Mouse (Mus musculus) A20 (cell line): Measurements from ENCODE around the gene Ggps1.
A peak's percentile ranks its signal among the peaks of the same experiment; 100 is the strongest.
"Not testable (repeated sequence)": the region's sequence is repeated elsewhere in the genome, so short reads cannot be mapped to it uniquely, and the experiment has no call there.

ENCODE experiments used
- DNase-seq: peaks from one replicate; pipeline ENCODE4 v3.0.0-alpha.2; 2011; ENCODE audit warnings: low read depth, low spot score

The Ggps1 gene

GRCm38 (mm10) chr13:14038911-14039291, 24.4 kb downstream of the Ggps1 start:
- DNase-seq: peak; percentile 52

DNA sequence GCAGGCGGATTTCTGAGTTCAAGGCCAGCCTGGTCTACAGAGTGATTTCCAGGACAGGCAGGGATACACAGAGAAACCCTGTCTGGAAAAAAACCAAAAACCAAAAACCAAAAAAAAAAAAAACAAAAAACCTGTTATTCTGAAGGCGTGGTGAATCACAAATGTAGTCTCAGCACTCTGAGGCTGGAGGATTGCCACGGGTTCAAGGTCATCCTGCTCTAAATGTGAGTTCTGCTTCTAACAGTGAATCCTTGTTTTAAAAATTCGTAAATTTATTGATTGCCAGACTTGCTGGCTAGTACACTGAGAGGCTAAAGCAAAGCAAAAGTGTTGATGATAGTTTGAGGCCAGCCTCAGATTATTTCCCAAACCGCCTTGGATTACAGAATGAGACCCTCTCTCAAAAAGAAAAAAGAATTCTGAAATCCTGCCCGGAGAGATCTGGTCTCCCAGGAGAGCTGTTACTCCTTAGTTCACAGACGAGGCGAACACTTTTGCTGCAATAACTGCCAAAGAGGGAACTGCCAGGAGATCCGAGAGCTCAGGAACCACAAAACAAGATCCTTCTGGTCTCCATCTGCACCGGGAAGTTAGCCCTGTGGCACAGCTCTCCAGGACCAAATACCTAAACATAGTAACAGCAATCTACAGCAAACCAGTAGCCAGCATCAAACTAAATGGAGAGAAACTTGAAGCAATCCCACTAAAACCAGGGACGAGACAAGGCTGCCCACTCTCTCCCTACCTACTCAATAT, 27.2 kb downstream of the Ggps1 start:
- no peak for DNase-seq

DNA sequence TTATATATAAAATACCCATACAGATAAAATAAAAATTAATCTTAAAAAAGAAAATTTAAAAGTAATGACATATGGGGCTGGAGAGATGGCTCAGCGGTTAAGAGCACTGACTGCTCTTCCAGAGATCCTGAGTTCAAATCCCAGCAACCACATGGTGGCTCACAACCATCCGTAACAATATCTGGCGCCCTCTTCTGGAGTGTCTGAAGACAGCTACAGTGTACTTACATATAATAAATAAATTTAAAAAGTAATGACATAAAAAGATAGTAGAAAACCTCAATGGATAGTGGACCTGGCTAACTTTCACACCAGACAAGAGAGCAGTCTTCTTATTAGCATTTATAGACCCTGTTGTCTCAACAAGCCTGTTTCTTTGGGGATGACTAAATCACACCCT, 27.9 kb downstream of the Ggps1 start:
- not testable (repeated sequence) for DNase-seq

DNA sequence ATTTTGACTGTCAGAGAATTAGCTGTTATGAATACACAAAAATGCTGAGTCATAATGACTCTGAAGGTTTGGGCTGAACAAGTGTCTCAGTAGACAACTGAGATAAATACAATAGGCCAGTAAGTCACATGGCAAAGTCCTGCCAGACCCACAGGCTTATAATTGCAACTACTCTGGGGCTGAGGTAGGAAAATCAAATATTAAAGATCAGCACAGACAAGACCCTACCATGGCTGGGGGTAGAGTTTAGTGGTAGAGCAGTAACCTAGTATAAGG, 29.3 kb downstream of the Ggps1 start:
- peak; percentile 82 for DNase-seq

DNA sequence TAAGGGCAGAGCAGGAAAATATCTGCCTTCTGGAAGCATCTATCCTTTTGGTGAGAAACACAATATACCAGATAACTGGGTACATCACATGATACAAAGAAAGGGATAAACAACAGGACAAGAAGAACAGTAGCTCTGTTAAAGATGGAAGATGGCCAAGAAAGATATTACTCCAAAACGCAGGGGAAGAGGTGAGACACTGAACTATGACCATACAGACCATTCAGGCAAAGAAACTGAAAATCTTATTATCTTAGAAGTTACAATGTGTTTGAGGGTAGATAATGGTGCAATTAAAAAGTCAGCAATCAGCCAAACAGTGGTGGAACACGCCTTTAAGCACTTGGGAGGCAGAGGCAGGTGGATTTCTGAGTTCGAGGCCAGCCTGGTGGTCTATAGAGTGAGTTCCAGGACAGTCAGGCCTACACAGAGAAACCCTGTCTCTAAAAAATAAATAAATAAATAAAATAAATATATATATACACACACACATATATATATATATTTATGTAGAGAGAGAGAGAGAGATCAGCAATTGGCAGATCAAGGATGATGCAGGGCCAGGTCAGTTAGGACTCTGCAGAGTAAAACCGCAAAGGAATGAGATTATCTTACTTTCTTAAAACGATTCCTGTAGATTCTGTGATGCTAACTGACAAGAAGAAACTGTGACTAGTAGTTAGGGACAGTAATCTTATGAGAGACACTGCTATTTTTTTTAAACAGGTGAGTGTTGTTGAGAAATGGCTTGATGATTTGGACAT, 29.8 kb downstream of the Ggps1 start:
- no peak for DNase-seq

DNA sequence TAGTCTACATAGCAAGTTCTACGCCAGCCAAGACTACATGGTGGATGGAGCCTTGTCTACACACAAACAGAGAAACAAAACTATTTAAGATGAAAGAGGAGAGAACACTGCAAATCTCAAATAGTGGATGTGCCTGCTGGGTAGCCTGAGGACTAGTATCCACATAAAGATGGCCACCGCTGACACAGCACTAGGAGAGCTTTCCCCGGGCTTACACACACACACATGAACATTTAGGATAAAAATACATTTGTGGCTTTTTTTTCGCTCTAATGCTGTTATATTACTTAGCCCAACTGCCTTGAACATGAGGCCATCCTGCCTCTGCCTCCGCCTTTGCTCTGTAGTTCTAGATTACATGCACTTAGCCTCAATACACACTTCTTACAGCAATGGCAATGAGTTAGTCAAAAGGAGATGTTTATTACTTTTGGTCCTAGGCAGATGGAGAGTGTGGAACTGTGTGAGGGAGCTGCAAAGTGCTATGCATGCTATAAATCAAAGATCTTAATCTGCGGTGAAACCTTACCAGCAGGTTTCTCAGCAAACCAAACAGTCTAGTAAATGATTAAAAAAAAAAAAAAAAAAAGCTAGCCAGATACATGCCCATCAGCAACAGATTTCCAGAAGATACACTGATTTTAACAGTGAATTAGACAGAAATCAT, 37.0 kb downstream of the Ggps1 start:
- DNase-seq: no peak

DNA sequence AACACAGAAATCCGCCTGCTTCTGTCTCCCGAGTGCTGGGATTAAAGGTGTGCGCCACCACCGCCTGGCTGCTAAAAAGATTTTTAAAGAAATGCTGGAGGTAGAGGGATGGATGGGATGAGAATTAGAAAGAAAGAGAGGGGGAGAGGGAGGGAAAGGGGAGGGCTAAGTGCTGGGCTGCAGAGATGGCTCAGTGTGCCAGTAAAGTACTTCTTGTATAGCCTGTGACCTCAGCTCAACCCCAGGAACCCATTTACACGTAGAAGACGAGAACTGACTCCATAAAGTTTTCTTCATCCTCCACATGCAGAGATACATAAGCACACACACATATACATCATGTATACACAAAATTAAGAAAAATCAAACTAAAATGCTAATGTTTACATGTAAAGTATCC, 37.7 kb downstream of the Ggps1 start:
- DNase-seq: no peak

- DNase-seq: not testable (repeated sequence)
Measured at GRCm38 (mm10) chr13:14021417-14021816, 41.9 kb downstream of the Ggps1 start.

GRCm38 (mm10) chr13:14018852-14019251, 44.4 kb downstream of the Ggps1 start:
- DNase-seq: no peak

DNA sequence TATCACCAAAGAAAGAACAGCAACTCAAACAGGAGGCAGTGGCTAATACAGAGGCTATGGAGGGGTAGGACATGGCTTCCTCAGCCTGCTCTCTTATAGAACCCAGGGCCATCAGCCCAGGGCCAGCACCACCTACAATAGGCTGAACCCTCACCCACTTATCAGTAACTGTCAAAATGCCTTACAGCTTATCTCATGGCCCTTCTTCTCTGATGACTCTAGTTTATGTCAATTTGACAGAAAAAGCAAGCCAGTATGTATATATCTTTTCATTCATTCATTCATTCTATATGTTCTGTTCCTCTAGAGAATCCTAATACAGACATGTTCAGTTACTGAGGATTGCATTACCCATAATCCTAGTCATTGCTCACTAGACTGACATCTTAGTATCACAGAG, 45.0 kb downstream of the Ggps1 start:
- no peak for DNase-seq

GRCm38 (mm10) chr13:14015609-14016008, 47.7 kb downstream of the Ggps1 start:
- DNase-seq: no peak

- no peak for DNase-seq
Measured at GRCm38 (mm10) chr13:14014540-14014939, 48.7 kb downstream of the Ggps1 start.

DNA sequence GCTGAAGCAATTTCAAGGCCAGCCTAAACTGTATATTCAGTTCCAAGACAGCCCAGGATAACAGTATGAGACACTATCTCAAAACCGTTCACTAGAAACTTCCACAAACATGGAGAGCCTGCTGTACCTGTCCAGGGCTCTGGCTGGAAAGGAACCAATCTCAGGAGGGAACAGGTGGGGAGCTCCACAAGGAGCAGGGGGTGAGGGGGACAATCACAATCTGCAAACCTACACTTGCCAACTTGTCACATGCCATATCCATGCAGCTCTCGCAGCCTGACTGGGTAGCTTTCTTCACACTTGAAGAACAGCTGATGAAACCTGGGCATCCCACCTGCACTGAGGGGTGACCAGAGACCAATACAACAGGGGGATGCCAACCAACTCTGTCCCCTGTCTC, 49.3 kb downstream of the Ggps1 start:
- DNase-seq: no peak

DNA sequence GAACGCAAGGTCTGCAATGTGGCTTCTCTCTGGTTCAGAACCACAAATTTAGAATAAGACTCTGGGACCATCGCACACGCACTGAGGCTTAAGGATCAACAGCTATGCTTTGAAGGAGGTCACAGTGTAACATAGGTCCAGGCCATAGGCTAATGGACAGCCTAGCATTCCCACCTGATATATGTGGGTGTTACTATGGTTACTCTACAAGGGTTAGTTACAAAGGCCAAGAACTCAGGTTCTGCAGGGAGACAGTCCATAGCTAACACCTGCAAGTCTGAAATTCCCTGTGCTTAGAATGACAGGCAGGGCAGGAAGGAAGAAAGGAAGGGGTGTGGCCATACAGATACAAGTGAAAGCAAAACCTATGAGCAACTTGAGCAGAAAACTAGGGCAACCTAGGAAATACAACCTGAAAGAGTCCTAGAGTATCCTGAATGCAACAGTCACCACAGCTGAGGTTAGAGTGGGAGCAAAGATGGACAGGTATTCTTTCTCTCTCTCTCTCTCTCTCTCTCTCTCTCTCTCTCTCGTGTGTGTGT, 51.8 kb downstream of the Ggps1 start:
- no peak for DNase-seq

DNA sequence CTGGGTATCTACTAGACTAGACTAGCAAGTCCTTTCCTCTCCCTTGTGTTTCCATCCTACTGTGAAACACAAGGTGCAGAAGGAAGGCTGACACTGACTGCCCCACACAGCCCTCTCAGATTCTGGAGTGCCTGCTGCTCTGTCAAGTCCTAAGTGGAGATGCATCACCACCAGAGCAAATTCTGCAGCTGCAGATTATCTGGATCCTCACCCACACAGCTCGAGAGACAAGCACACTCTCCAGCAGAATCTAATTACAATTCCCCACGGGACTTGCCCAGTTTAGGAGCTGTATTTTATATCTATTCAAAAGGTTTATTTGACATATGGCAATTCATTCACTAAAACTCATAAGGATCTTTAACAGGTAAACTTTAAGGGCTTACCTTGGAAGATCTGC, 57.2 kb downstream of the Ggps1 start:
- no peak for DNase-seq

DNA sequence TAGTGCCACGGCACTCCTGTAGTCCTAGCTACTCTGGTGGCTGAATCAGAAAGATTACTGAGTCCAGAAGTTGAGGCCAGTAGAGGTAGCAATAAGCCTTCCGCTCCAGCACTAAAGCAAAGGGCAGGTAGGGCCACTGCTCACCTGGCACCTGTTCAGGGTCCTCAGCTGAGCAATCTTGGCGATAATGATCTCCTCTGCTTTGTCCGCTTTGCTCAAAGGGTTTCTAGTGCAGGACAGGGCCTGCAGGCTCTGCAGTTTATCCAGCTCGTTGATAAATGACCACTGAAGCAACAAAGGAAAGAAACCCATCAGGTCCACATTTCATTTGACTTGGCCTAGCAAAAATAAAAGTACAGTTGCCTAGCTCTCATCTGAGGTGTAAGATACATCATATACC, 58.3 kb downstream of the Ggps1 start:
- DNase-seq: no peak

GRCm38 (mm10) chr13:14004086-14004485, 59.2 kb downstream of the Ggps1 start:
- DNase-seq: peak; percentile 23

- DNase-seq: no peak
Measured at GRCm38 (mm10) chr13:14002706-14003105, 60.6 kb downstream of the Ggps1 start.
